Mouse (Mus musculus) forebrain, embryonic 10.5 days (tissue): Measurements from ENCODE around the gene Ldlrad3. TPM values are rescaled to one million over a fixed set of nuclear protein-coding genes. Genes with fewer than 3 reads are reported as not detected.

Source experiments
- DNase-seq: peaks from one replicate; pipeline ENCODE4 v3.0.0-alpha.2; 2017; ENCODE audit warnings: low spot score; ENCODE audit errors: extremely low spot score
- H3K27ac ChIP-seq: fragments of 300-500 bp; sonication (generic); 2 replicates; pipeline ENCODE4 v1.5.1; 2016; ENCODE audit warnings: mild to moderate bottlenecking
- H3K27me3 ChIP-seq: fragments of 300-500 bp; sonication (generic); 2 replicates; pipeline ENCODE4 v1.6.1; 2016; ENCODE audit warnings: mild to moderate bottlenecking; ENCODE audit not compliant: poor library complexity, severe bottlenecking
- H3K36me3 ChIP-seq: fragments of 300-500 bp; sonication (generic); replicated peaks from 2 replicates; pipeline ENCODE4 v1.6.1; 2016; ENCODE audit warnings: mild to moderate bottlenecking, moderate library complexity
- H3K4me1 ChIP-seq: fragments of 300-500 bp; sonication (generic); 2 replicates; pipeline ENCODE4 v1.6.1; 2016
- H3K4me3 ChIP-seq: fragments of 300-500 bp; sonication (generic); 2 replicates; pipeline ENCODE4 v1.5.1; 2016; ENCODE audit warnings: mild to moderate bottlenecking, moderate library complexity
- H3K9me3 ChIP-seq: fragments of 300-500 bp; sonication (generic); 2 replicates; pipeline ENCODE4 v1.6.1; 2016; ENCODE audit warnings: mild to moderate bottlenecking, moderate library complexity
- WGBS: fragments of 180-500 bp; shearing (Covaris S2); methylation state at CpG from one replicate; pipeline ENCODE4 v1.1.7; 2016; 5-methylcytosine and 5-hydroxymethylcytosine counted together
- polyA plus RNA-seq: library from polyadenylated mRNA; unstranded; fragments of >200 nt; fragmentation: Nextera tagmentation; extraction: Ambion mirVana; gene quantifications from 2 replicates; pipeline ENCODE4 v1.2.1, GENCODE M21; 2016

The Ldlrad3 gene
- polyA plus RNA-seq, 1 experiment from 2014 or later: 54.6 TPM

- H3K27ac ChIP-seq: peak overlapping the region; percentile 92
- H3K4me3 ChIP-seq: no peak overlapping the region
- H3K9me3 ChIP-seq: no peaks in the 10 kb centered on the region
- H3K4me1 ChIP-seq: peaks cover 89% of the 10 kb centered on the region
- WGBS: 89% methylated on average over 6 of the region's 6 CpGs
- no peaks in the 10 kb centered on the region for H3K27me3 ChIP-seq
- no peaks in the 10 kb centered on the region for H3K36me3 ChIP-seq
- DNase-seq: no peak
Measured at GRCm38 (mm10) chr2:101981964-101982498, 204.2 kb downstream of the Ldlrad3 start.

GRCm38 (mm10) chr2:101981211-101981610 lies 205.0 kb downstream of the Ldlrad3 start:
- Histone ChIP-seq H3K9me3 (no peaks in the 10 kb centered on the region), H3K27ac (peak overlapping the region; percentile 92), H3K4me1 (peaks cover 91% of the 10 kb centered on the region), H3K36me3 (no peaks in the 10 kb centered on the region), H3K27me3 (no peaks in the 10 kb centered on the region), H3K4me3 (no peak overlapping the region)
- 36% methylated on average over 2 of the region's 2 CpGs for WGBS
- no peak for DNase-seq

- peak; percentile 41 for DNase-seq
- WGBS: 12% methylated on average over 8 of the region's 8 CpGs
- Histone ChIP-seq H3K27ac (peak overlapping the region; percentile 92), H3K4me3 (no peak overlapping the region), H3K4me1 (peaks cover 92% of the 10 kb centered on the region), H3K36me3 (peaks cover 5% of the 10 kb centered on the region; the same call in 1 of the 2 replicates), H3K9me3 (no peaks in the 10 kb centered on the region), H3K27me3 (no peaks in the 10 kb centered on the region)
Measured at GRCm38 (mm10) chr2:101980456-101980947, 205.7 kb downstream of the Ldlrad3 start.

GRCm38 (mm10) chr2:101978534-101979525 lies 207.4 kb downstream of the Ldlrad3 start:
- H3K36me3 ChIP-seq: peaks cover 7% of the 10 kb centered on the region
- peaks cover 88% of the 10 kb centered on the region for H3K4me1 ChIP-seq
- WGBS: 6% methylated on average over 21 of the region's 21 CpGs
- H3K4me3 ChIP-seq: peak overlapping the region; percentile 25
- peak; percentile 80 for DNase-seq
- H3K27me3 ChIP-seq: no peaks in the 10 kb centered on the region
- peak overlapping the region; percentile 92 for H3K27ac ChIP-seq
- H3K9me3 ChIP-seq: no peaks in the 10 kb centered on the region

- 71% methylated on average over 7 of the region's 7 CpGs for WGBS
- Histone ChIP-seq H3K27me3 (no peaks in the 10 kb centered on the region), H3K36me3 (peaks cover 7% of the 10 kb centered on the region), H3K4me1 (peaks cover 83% of the 10 kb centered on the region), H3K4me3 (no peak overlapping the region), H3K27ac (peak overlapping the region; percentile 92), H3K9me3 (no peaks in the 10 kb centered on the region)
- no peak for DNase-seq
Measured at GRCm38 (mm10) chr2:101976399-101977064, 209.7 kb downstream of the Ldlrad3 start.

- no peak for DNase-seq
- H3K36me3 ChIP-seq: peaks cover 7% of the 10 kb centered on the region
- H3K4me3 ChIP-seq: no peak overlapping the region
- H3K27ac ChIP-seq: no peak overlapping the region
- H3K9me3 ChIP-seq: no peaks in the 10 kb centered on the region
- H3K4me1 ChIP-seq: peaks cover 81% of the 10 kb centered on the region
- no peaks in the 10 kb centered on the region for H3K27me3 ChIP-seq
- 85% methylated on average over 3 of the region's 3 CpGs for WGBS
Measured at GRCm38 (mm10) chr2:101973810-101974209, 212.4 kb downstream of the Ldlrad3 start.

GRCm38 (mm10) chr2:101967601-101968000 lies 218.6 kb downstream of the Ldlrad3 start:
- Histone ChIP-seq H3K36me3 (no peaks in the 10 kb centered on the region), H3K27me3 (no peaks in the 10 kb centered on the region), H3K4me1 (peaks cover 98% of the 10 kb centered on the region), H3K9me3 (no peaks in the 10 kb centered on the region), H3K27ac (peak overlapping the region; percentile 78), H3K4me3 (no peak overlapping the region)
- no peak for DNase-seq
- 24% methylated on average over 4 of the region's 4 CpGs for WGBS

- Histone ChIP-seq H3K4me1 (peaks cover 98% of the 10 kb centered on the region), H3K27me3 (no peaks in the 10 kb centered on the region; the same call in 1 of the 2 replicates), H3K36me3 (no peaks in the 10 kb centered on the region), H3K4me3 (no peak overlapping the region), H3K9me3 (no peaks in the 10 kb centered on the region), H3K27ac (peak overlapping the region; percentile 78)
- no peak for DNase-seq
- 40% methylated on average over 7 of the region's 7 CpGs for WGBS
Measured at GRCm38 (mm10) chr2:101967152-101967551, 219.0 kb downstream of the Ldlrad3 start.

- H3K27me3 ChIP-seq: no peaks in the 10 kb centered on the region; the same call in 1 of the 2 replicates
- peaks cover 98% of the 10 kb centered on the region for H3K4me1 ChIP-seq
- no peaks in the 10 kb centered on the region for H3K9me3 ChIP-seq
- WGBS: 65% methylated on average over 4 of the region's 4 CpGs
- H3K36me3 ChIP-seq: no peaks in the 10 kb centered on the region
- H3K4me3 ChIP-seq: no peak overlapping the region
- no peak for DNase-seq
- peak overlapping the region; percentile 78 for H3K27ac ChIP-seq
Measured at GRCm38 (mm10) chr2:101966017-101966416, 220.2 kb downstream of the Ldlrad3 start.

GRCm38 (mm10) chr2:101965515-101965914 lies 220.7 kb downstream of the Ldlrad3 start:
- no peak overlapping the region for H3K4me3 ChIP-seq
- H3K9me3 ChIP-seq: no peaks in the 10 kb centered on the region
- H3K36me3 ChIP-seq: no peaks in the 10 kb centered on the region
- H3K4me1 ChIP-seq: peaks cover 98% of the 10 kb centered on the region
- H3K27me3 ChIP-seq: no peaks in the 10 kb centered on the region; the same call in 1 of the 2 replicates
- peak; percentile 49 for DNase-seq
- WGBS: 38% methylated on average over 5 of the region's 5 CpGs
- peak overlapping the region; percentile 78 for H3K27ac ChIP-seq

GRCm38 (mm10) chr2:101963367-101963766 lies 222.8 kb downstream of the Ldlrad3 start:
- Histone ChIP-seq H3K4me3 (no peak overlapping the region), H3K4me1 (peaks cover 81% of the 10 kb centered on the region), H3K9me3 (no peaks in the 10 kb centered on the region), H3K36me3 (no peaks in the 10 kb centered on the region), H3K27me3 (no peaks in the 10 kb centered on the region; the same call in 1 of the 2 replicates), H3K27ac (peak overlapping the region; percentile 56; the same call in 1 of the 2 replicates)
- peak; percentile 12 for DNase-seq
- WGBS: 83% methylated on average over 3 of the region's 3 CpGs

GRCm38 (mm10) chr2:101962349-101962748 lies 223.8 kb downstream of the Ldlrad3 start:
- Histone ChIP-seq H3K27ac (peak overlapping the region; percentile 56), H3K27me3 (no peaks in the 10 kb centered on the region; the same call in 1 of the 2 replicates), H3K4me3 (no peak overlapping the region), H3K4me1 (peaks cover 71% of the 10 kb centered on the region), H3K9me3 (no peaks in the 10 kb centered on the region), H3K36me3 (no peaks in the 10 kb centered on the region)
- DNase-seq: peak; percentile 14
- WGBS: 57% methylated on average over 7 of the region's 7 CpGs
